Mouse (Mus musculus) telencephalon, adult 2 months (tissue): ENCODE measurements around the gene Ulk4.
"Not testable (repeated sequence)": the region's sequence is repeated elsewhere in the genome, so short reads cannot be mapped to it uniquely, and the experiment has no call there.

ENCODE experiments used
- DNase-seq: peaks from one replicate; pipeline ENCODE4 v3.0.0-alpha.2; 2011; ENCODE audit warnings: low read depth, low spot score

Gene Ulk4

GRCm38 (mm10) chr9:121064606-121065355 is 212.2 kb downstream of the Ulk4 start:
- no peak for DNase-seq

DNA sequence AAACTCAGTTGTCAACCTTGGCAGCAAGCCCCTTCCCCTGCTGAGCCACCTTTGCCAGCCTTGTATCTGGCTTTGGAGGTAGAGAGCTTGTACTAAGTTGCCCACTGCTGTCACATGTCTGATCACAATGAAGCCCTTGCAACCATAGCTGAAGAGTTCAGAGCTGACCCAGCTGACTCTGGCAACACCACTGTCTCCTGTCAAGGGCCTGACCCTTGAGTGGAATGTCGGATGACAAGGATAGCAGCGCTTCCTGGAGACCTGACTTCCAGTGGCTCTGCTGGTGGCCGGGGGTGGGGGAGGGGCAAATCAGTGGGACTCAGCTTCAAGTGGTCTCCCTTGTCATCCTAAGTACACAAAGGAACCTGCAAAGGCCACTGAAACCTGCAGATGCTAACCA is 214.3 kb downstream of the Ulk4 start:
- DNase-seq: no peak

GRCm38 (mm10) chr9:121061820-121062623 is 215.0 kb downstream of the Ulk4 start:
- DNase-seq: no peak

DNA sequence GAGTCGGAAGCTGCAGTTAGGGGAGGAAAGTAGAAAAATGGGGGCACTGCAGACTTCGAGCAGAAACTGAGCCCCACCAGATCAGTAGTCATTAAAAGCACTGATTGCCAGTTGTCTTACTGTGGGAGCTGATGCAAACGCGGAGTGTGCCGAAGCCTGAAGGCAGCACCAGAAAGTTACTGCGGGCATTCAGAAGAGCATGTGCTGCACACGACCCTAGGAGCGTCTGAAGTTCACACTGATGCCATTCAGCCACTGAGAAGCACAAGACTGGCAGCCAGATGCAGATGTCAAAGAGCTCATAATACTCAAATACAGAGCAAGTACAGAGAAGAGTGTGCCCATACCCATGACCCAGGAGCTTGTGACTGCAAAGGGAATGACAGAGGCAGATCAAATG is 216.7 kb downstream of the Ulk4 start:
- DNase-seq: no peak

- no peak for DNase-seq
These were observed 217.7 kb downstream of the Ulk4 start for GRCm38 (mm10) chr9:121059286-121059685.

- no peak for DNase-seq
These were observed 218.5 kb downstream of the Ulk4 start for GRCm38 (mm10) chr9:121058538-121058937.

DNA sequence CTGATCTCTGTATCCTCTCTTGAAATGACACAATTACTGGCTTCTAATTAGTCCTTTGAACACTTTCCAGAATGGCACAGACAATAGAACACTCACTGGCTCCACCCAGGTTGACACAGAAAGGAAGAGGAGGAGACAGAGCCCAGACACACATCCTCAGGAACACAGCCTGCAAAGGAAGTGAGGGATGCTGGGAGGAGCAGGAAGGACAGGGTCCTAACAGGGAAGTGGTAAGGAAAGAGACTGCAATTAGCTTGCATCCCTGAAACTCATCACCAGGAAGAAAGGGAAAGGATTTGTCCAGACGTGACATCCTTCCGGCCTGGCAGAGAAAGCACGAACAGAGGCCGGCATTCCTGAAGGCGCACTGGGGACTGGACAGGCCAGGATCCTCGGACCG is 218.9 kb downstream of the Ulk4 start:
- no peak for DNase-seq

DNA sequence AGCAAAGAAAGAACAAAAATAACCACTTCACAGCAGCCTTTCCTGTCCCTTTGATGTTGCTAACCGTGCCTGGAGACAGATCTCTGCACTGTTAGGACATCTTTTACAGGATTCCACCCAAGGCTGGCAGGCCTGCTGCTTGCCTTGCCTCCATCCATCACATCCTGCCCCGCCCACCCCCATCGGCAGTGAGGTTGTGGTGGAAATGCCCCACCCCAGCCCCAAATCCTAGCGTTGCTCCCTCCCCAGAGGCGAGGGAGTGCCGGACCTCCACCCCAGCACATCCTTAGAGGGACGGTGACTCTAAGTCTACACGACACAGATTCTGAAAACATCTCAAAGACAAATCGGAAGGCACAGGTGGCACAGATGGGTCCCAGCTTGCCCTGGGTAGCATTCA is 219.6 kb downstream of the Ulk4 start:
- DNase-seq: no peak

DNA sequence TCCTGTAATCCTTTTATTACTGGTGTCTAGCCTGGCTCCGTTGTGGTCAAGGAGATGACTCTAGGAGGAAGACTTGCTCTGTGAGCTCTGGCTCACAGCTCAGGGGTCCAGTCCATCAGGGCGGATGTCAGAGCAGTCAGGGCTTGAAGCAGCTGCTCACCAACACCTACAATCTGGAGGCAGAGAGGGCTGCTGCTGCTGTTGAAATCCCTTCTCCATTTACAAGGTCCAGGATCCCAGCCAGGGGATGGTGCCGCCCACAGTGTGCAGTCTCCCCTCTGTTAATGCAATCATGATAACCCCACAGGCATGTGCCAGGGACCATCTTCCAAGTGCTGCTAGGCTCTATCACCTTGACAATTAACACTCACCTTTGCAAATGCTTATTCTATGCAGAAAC is 220.5 kb downstream of the Ulk4 start:
- no peak for DNase-seq

- no peak for DNase-seq
These were observed 221.0 kb downstream of the Ulk4 start for GRCm38 (mm10) chr9:121056036-121056435.

DNA sequence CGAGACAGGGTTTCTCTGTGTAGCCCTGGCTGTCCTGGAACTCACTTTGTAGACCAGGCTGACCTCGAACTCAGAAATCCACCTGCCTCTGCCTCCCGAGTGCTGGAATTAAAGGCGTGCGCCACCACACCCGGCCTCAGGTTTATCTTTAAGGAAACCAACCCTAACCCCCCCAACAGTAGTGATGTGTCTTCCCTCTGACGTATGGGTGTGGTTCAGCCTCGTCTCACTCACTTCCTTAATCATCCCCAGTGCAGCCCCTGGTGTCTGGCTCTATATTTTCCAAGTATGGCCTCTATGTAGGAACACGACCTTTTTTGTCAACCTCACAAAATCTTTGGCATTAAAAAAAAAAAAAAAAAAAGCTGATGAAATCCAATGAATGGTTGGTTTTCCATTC is 231.3 kb downstream of the Ulk4 start:
- not testable (repeated sequence) for DNase-seq

GRCm38 (mm10) chr9:121044471-121045206 is 232.4 kb downstream of the Ulk4 start:
- DNase-seq: no peak

DNA sequence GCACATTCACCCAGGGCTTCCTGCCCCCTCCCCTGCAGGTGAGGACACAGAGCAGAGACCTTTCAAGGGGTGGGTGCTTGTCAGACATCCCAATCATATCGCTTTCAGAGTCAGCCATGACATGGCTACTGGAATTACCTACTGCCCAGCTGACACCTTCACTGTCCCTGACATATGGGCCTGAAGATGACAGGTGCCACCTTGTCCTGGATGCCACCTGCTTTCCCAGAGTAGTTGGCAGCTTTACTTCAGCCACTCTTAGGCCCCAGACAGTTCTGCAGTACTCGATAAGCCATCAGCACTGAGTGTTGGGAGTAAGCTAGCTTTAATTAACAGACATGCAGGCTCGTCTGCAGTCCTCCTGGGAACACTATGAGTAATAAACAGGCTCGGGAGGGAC is 234.0 kb downstream of the Ulk4 start:
- no peak for DNase-seq

DNA sequence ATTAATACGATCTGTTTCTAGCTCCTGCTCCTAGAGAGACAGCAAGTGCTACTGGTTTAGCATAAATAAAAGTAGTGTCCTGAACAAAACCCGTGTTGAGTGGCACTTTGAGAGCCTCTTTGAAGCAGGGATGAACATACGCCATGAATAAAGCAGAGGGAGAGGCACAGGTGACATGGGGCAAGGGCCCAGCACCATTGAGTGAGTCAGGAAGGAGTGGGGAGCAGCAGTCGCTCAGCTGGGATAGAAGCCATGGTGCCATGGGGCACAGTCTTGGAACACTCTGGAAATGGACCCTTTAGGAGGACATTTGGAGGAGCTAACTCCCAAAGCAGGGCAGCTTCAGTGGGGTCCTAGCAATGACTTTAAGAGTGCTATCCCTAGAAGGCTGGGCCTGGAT is 238.6 kb downstream of the Ulk4 start:
- DNase-seq: no peak

- no peak for DNase-seq
These were observed 239.0 kb downstream of the Ulk4 start for GRCm38 (mm10) chr9:121037975-121038374.

DNA sequence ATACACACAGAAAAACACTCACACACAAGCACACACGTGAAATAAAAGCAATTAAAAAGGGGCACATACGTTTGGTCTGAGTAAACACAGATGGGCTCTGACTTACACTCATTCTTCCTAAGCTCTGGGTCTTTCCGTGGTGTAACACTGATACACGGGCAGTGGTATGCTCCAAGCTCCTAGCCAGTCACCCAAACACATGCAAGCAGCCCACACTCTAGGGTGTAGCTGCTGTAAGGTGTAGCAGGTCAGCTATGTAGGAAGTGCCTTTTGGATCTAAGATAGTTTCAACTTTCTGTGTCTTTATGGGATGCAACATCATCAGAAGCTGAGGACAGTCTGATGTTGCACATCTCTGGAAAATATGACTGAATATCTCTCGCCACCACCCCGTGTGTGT is 241.7 kb downstream of the Ulk4 start:
- DNase-seq: no peak

DNA sequence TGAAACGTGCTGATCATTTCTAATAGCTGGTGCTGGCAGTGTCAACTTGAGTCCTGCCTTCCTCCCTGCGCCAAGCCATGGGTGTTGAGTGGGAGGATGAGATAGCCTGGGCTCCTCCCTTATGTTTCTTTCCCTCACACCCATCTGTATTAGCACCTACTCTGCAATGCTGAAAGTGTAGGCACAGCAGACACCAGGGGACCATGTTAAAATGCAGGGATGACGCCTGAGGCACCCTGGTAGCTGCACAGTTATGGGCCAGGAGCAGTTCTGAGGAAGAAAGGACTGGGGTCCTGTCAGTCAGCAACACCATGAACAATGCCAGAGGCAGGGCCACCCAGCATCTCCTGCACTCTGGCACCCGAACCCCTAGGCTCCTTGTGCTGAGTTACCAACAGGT is 243.4 kb downstream of the Ulk4 start:
- no peak for DNase-seq

DNA sequence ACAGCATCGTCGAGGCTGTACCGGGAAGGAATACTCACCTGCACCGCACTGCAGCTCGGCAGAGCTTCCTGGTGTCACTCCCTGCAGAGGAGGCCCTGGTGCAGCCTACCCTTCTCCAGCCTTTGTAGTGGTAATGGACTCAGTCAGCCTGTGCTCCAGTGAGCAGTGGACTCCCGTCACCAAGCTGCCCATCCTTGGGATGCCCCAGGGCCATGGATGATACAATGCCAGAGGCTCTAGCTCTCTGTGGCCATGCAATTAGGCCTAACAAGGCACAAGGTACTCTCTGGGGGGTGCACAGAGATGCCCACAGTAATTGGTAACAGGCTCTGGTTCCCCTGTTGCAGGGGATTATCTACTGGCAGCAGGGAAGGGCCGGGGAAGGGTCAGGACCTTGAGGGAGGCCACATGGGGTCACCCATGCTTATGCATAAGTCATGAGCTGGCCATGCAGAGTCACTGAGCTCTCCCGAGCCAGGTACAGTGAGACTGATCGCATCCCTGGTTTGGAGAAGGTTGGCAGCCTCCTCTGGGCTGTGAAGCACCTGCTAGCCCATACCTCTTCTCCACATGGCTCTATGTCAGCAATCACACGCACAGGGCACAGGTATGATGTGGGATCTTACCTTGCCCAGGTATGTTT is 244.6 kb downstream of the Ulk4 start:
- no peak for DNase-seq

DNA sequence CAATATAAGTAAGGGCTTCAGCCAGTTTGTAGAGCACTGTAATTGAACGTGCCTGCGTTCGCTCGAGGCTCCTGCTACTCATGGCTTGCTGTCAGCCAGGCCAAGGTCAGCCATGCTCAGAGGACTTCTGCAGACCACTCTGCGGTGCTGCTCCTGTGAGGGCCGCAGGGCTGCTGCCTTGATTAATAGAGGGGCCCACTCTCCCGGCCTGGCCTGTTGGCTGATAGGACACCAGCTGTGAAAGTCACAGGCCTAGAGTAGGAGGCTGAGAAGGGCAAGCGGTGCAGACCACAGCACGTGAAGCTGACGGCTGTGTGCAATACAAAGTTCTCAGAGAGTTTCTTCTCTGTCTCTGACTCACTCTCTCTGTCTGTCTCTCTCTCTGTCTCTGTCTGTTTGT is 246.0 kb downstream of the Ulk4 start:
- no peak for DNase-seq

- DNase-seq: no peak
These were observed 247.2 kb downstream of the Ulk4 start for GRCm38 (mm10) chr9:121029786-121030185.

DNA sequence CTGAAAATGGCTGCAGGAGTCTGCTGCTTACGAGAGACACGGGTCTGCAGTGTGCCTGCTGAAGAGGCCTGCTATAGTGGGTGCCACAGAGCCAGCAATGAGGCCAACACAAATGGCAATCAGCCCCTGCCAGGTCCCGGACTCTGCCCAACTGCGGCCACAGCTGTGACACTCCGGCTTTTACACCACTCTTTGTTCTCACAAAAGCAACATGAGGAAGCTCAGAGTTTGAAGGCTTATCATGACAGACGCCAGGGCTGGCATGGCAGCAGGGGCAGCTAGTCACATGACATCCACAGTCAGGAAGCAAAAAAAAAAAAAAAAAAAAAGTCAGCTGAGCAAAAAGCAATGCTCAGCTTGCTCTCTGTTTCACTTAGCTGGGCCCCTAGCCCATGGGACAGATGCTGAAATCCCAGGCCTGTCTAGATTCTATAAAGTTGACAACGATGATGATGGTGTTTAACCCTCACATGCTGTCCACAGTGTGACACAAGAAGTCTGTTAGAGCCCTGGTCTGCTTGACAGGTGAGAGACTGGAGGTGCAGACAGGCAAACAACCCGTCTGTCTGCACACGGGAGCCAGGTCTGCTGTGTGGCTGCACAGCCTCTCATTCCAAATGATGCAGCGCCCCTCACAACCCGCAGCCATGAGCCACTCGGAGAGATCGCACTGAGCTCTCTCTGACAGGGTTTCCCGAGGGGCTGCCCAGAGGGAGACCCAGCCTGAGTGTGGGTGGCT is 253.3 kb downstream of the Ulk4 start:
- no peak for DNase-seq
